Mouse (Mus musculus) liver, adult 2 months (tissue): ENCODE results near the gene Arhgap28.

Experiments used
- CTCF ChIP-seq: fragments of 200-500 bp; IDR thresholded peaks from 2 replicates; pipeline ENCODE4 v1.5.1; 2011; ENCODE audit warnings: low read depth, low read length, control low read depth
- POLR2A ChIP-seq: fragments of 200-500 bp; IDR thresholded peaks from 2 replicates; pipeline ENCODE4 v1.6.1; 2011; ENCODE audit warnings: low read length, control low read depth; ENCODE audit not compliant: insufficient read depth; ENCODE audit errors: extremely low read depth

GRCm38 (mm10) chr17:67995277-67995819, 8.6 kb downstream of the Arhgap28 start:
- TF ChIP-seq CTCF (no peak), POLR2A (no peak)
